Mouse (Mus musculus) gastrocnemius, postnatal 14 days (tissue): ENCODE results near the gene Olfr1328. TPM values are rescaled to one million over a fixed set of nuclear protein-coding genes. Genes with fewer than 3 reads are reported as not detected.
"Not testable (repeated sequence)": the region's sequence is repeated elsewhere in the genome, so short reads cannot be mapped to it uniquely, and the experiment has no call there.

Experiments
- DNase-seq: peaks from one replicate; pipeline ENCODE4 v3.0.0; 2021; ENCODE audit warnings: mixed read lengths
- intact Hi-C: fragments of 180-260 bp; cut with DNase I; formaldehyde crosslinking; loops from one replicate; pipeline ENCODE4 v1.15.1; 2025; ENCODE audit warnings: low total_unique reads
- long read RNA-seq, 2 experiments: library from polyadenylated mRNA; stranded (forward); transcript quantifications; one replicate each; pipeline ENCODE4 v2.0.0; 2021
- total RNA-seq, 2 experiments: library from RNA; stranded (reverse); gene quantifications; 2 replicates each; pipeline ENCODE4 v1.2.3; 2021

The Olfr1328 gene
- not detected for total RNA-seq
- long read RNA-seq, experiment 1 = 0 reads
- long read RNA-seq, experiment 2 = 0 reads

DNA sequence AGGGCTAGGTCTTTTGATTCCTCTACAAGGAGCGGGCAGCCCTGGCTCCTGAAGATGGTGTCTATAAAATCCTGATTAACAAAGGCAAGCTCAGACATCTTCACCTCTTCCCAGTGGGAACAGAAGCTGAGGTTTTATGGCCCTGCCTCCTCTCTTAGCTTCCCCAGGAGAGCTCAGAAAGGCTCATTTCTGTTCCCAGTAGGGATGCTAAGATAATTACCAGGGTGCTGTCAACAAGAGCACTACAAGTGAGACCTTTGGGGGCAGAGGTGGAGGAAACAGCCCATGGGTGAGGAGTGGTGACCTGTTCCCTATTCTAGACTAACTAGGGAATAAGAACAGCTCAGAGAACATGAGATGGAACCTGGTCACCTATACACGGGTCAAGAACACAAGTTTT, at the start of gene Olfr1328:
Gene Olfr1328, minus strand, starts transcription at position 101 of the 400 bp plus-strand sequence.
- intact Hi-C loops = no loop called here
- no peak for DNase-seq

DNA sequence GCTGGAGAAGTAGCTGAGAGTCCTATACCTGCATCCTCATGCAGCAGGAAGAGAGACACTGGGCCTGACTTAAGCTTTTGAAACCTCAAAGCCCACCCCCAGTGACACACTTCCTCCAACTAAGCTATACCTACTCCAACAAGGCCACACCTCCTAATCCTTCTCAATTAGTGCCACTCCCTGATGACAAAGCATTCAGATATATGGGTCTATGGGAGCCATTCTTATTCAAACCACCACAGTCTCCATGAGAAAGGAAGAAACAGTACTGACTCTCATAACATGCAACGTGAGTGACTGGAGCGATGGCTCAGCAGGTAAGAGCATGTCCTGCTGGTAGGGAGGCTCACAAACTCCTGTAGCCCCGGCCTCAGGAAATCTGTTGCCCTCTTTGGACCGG, 46.9 kb upstream of the Olfr1328 start:
- intact Hi-C loops = no loop called here
- no peak for DNase-seq

DNA sequence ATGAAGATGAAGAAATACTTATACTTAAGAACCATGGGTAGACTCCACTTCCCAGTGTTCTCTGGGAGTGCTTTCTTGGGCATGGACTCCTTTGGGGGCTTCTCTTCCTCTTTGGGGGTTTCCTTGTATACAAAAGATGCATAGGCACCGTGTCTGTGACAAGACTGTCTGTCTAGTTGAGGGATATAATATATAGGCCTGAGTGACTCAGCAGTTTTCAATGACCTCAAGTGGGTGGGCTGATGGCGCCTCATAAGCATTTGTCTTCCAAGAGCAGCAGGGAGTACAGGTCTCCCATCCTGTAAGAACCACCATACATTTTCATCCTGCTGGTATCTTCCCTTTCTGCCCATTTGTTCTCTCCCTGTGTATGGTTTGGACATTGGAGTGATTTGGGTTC, 34.9 kb upstream of the Olfr1328 start:
- DNase-seq = no peak
- intact Hi-C loops = no loop called here

DNA sequence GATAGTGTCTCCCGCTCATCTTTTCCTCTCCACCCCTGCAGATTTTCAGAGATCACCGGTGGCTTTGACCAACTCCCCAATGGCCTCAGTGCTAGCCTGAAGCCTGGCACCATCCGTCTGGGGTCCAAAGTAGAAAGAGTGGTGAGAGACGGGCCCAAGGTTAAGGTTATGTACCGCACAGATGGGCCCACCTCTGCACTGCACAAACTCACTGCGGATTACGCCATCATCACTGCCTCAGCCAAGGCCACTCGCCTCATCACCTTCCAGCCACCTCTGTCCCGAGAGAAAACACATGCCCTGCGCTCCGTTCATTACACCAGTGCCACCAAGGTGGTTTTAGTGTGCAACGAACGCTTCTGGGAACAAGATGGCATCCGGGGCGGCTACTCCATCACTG, 29.3 kb upstream of the Olfr1328 start:
- intact Hi-C loops = no loop called here
- DNase-seq = no peak

DNA sequence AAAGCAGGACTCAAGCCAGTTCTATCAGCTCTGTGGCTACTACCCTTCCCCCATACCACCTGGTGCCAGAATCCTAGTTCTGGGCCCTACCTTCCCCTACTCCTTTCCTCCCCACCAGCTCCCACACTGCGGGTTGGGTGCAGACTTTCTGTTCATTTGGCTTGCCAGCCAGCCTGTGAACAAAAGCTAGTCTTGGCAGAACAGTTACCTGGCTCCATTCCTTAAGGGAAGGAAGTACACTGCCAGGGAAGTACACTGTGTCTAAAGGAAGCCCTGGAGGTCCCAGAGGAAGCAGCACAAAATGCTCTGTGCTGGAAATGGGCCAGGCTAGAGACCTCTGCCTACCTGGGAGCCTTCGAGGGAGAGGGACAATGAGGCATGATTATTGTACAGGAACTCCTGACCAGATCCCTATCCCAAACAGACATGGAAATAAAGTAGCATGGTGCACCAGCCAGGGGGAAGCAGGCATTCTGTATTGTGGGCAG, 22.8 kb upstream of the Olfr1328 start, which contains the start of gene Lao1:
Gene Lao1, plus strand, starts transcription at position 438 of the 488 bp plus-strand sequence.
- intact Hi-C loops = no loop called here
- DNase-seq = no peak

DNA sequence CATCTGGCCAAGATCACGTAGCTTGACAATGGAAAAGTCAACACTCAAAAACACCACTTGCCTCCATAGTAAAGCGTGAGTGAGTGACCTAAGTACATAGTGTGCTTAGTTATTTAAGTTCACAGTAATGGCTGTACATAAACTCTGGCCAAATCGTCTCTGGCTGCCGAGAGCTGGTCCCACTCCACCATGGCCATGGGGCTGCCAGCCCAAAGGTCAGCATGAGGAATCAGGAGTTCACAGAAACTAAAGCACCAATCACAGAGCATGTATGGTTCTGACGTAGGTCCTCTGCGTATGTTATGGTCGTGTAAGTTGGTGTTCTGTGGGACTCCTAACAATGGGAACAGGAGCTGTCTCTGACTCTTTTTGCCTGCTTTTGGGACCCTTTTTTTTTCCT, 20.4 kb upstream of the Olfr1328 start:
- intact Hi-C loops = no loop called here
- no peak for DNase-seq

DNA sequence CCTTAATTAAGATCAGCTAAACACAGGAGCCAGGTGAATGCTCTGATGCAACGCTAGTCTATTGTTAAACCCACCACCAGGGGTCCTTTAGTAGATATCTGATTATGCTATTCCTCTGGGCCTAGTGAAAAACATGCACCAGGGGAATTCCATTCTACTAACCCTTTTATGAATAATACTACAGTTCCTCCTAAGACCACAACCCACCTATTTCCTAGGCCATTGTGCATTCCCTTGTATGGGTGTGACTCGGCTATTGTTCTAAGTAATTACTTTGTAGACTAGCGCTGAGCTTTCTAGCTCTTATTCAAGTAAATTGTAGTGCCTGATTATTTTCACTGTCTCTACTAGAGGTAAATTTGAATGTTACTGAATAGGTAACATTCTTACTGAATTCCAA, 7.1 kb downstream of the Olfr1328 start:
- DNase-seq, intact Hi-C loops: not testable (repeated sequence)

DNA sequence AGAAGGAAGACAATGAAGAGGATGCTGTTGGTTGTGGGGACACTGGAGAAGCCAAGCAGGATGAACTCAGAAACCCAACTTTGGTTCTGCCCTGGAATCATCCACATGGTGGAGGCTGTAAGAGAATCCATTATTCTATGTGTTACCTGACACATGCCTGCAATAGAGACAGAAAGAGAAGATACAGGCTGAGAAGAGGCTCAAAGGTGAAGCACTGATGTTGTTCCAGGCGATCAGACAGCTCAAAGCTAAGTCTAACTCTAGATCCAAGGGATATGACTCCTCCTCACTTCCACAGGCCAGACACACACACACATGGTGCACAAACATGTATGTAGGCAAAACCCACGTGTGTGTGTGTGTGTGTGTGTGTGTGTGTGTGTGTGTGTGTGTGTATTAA, 21.0 kb downstream of the Olfr1328 start, which contains the start of gene Olfr1329:
Gene Olfr1329, minus strand, starts transcription at position 101 of the 400 bp plus-strand sequence.
- DNase-seq, intact Hi-C loops: not testable (repeated sequence)

DNA sequence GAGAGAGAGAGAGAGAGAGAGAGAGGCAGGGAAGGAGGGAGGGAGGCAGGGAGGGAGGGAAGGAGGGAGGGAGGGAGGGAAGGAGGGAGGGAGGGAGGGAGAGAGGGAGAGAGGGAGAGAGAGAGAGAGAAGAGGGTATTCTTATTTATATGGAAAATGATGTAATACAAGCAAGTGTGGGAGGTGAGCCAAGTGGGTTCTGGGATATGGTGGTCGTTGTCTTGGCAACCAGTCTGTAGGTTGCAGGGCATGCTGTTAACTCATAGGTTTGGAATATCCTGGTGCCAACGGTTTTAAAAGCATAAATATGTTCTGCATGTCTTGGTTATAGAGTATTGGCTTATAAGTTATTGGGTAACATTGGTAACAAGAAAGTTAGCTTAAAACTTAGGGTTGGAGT, 36.4 kb downstream of the Olfr1328 start:
- DNase-seq = no peak

DNA sequence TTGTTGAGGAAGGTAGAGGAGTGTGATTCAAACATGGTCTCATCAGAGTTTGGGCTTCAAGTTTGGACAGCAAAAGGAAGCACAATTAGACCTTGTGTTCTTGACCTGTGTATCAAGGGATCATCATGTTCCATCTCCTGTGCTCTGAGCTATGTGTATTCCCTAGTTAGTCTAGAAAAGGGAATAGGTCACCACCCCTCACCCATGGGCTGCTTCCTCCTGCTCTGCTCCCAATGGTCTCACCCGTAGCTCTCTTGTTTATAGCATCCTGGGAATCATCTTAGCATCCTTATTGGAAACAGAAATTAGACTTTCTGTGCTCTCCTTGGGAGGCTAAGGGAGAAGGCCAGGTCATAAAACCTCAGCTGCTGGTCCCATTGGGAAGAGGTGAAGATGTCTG, 50.1 kb downstream of the Olfr1328 start, which contains the start of gene Olfr1330:
Gene Olfr1330, plus strand, starts transcription at position 301 of the 400 bp plus-strand sequence.
- DNase-seq = no peak
- intact Hi-C loops = no loop called here

More for the DNA sequence above, 36.4 kb downstream of the Olfr1328 start:
- intact Hi-C loops = no loop called here

Other genes starting within 250 kb of the Olfr1328 start
- gene Olfr1342, start 245.9 kb downstream of the Olfr1328 start, total RNA-seq = not detected
- gene Olfr1341, start 235.1 kb downstream of the Olfr1328 start, total RNA-seq = not detected
- gene Olfr1340, start 218.5 kb downstream of the Olfr1328 start, total RNA-seq = not detected
- not detected for gene Olfr1339, start 206.4 kb downstream of the Olfr1328 start, total RNA-seq
- not detected for gene Olfr1338, start 179.9 kb downstream of the Olfr1328 start, total RNA-seq
- not detected for gene Olfr1337, start 156.0 kb downstream of the Olfr1328 start, total RNA-seq
- not detected for gene Olfr1335, start 128.7 kb downstream of the Olfr1328 start, total RNA-seq
- not detected for gene Olfr1333, start 102.3 kb downstream of the Olfr1328 start, total RNA-seq
- not detected for gene Olfr1331, start 74.0 kb downstream of the Olfr1328 start, total RNA-seq
- gene Olfr1330, start 50.0 kb downstream of the Olfr1328 start, total RNA-seq = not detected
- not detected for gene Olfr1329, start 21.1 kb downstream of the Olfr1328 start, total RNA-seq
- gene Lao1, start 23.0 kb upstream of the Olfr1328 start, total RNA-seq = under 1 TPM; 0.23 to 0.73 TPM
- 1 to 10 TPM; 4.8 to 6.6 TPM for gene Slc2a1, start 170.1 kb upstream of the Olfr1328 start, total RNA-seq
- gene Zfp691, start 235.6 kb upstream of the Olfr1328 start, total RNA-seq = 10 to 100 TPM in 1 of 2 experiments, 1 to 10 TPM in 1; 9.3 to 13.5 TPM